Mouse (Mus musculus) natural killer cell, adult 2 months (primary cell): ENCODE measurements around the gene Grb14.

Experiments
- DNase-seq, 2 experiments: peaks; one replicate each; pipeline ENCODE4 v3.0.0; 2022; ENCODE audit warnings: low spot score in 2 of 2

Grb14 gene

GRCm38 (mm10) chr2:64878275-64878674 lies 146.5 kb downstream of the Grb14 start:
- no peak for DNase-seq
